Mouse (Mus musculus) adrenal gland, adult 2 months (tissue): ENCODE measurements around the gene Mbd3. TPM values are rescaled to one million over a fixed set of nuclear protein-coding genes. Genes with fewer than 3 reads are reported as not detected.

ENCODE experiments used
- microRNA-seq, 2 experiments: library from miRNA; unstranded; fragments of <30 nt; microRNA quantifications; one replicate each; pipeline ENCODE4 v1.2.0; 2021
- polyA plus RNA-seq: library from polyadenylated mRNA; depleted of rRNA; stranded (reverse); fragments of >200 nt; gene quantifications from 2 replicates; pipeline ENCODE4 v1.2.3, GENCODE M21; 2012; rRNA removed
- total RNA-seq, 2 experiments: library from RNA; stranded (reverse); gene quantifications; 2 replicates each; pipeline ENCODE4 v1.2.3; 2021

Mbd3 gene
- total and polyA plus RNA-seq, 3 experiments: 125 to 165 (median 146) TPM

Small RNA genes within 50 kb of the gene (microRNA-seq; reads per million reads assigned to microRNA genes)
- 0 reads per million in 2 experiments for gene Gm22721

Other genes starting within 250 kb of the Mbd3 start
- 10 to 100 TPM; 30.6 to 77.0 TPM for gene Cirbp, start 233.6 kb downstream of the Mbd3 start, total RNA-seq
- gene Cirbp, start 233.6 kb downstream of the Mbd3 start, polyA plus RNA-seq: 108 and 152 TPM in 2 replicates
- gene 1600002K03Rik, start 226.6 kb downstream of the Mbd3 start, total RNA-seq: 10 to 100 TPM; 14.0 to 21.7 TPM
- 25.9 and 34.5 TPM in 2 replicates for gene 1600002K03Rik, start 226.6 kb downstream of the Mbd3 start, polyA plus RNA-seq
- 1 to 10 TPM; 1.8 to 5.2 TPM for gene Efna2, start 220.1 kb downstream of the Mbd3 start, total RNA-seq
- gene Efna2, start 220.1 kb downstream of the Mbd3 start, polyA plus RNA-seq: 10.2 and 15.6 TPM in 2 replicates
- 10 to 100 TPM; 13.5 to 24.4 TPM for gene Mum1, start 173.1 kb downstream of the Mbd3 start, total RNA-seq
- gene Mum1, start 173.1 kb downstream of the Mbd3 start, polyA plus RNA-seq: 23.0 and 24.6 TPM in 2 replicates
- 100 to 1,000 TPM; 295 to 337 TPM for gene Ndufs7, start 150.4 kb downstream of the Mbd3 start, total RNA-seq
- 1,122 and 1,204 TPM in 2 replicates for gene Ndufs7, start 150.4 kb downstream of the Mbd3 start, polyA plus RNA-seq
- gene Gamt, start 138.5 kb downstream of the Mbd3 start, total RNA-seq: 100 to 1,000 TPM; 246 to 281 TPM
- 820 and 833 TPM in 2 replicates for gene Gamt, start 138.5 kb downstream of the Mbd3 start, polyA plus RNA-seq
- 100 to 1,000 TPM in 1 of 2 experiments, 10 to 100 TPM in 1; 72.1 to 101 TPM for gene Dazap1, start 138.1 kb downstream of the Mbd3 start, total RNA-seq
- 102 and 119 TPM in 2 replicates for gene Dazap1, start 138.1 kb downstream of the Mbd3 start, polyA plus RNA-seq
- gene Rps15, start 107.1 kb downstream of the Mbd3 start, total RNA-seq: 1,000 to 10,000 TPM; 1,320 to 1,332 TPM
- 1,020 and 1,031 TPM in 2 replicates for gene Rps15, start 107.1 kb downstream of the Mbd3 start, polyA plus RNA-seq
- 1 to 10 TPM in 1 of 2 experiments, under 1 TPM in 1; 0.72 to 3.0 TPM for gene Apc2, start 103.6 kb downstream of the Mbd3 start, total RNA-seq
- 2.5 and 4.0 TPM in 2 replicates for gene Apc2, start 103.6 kb downstream of the Mbd3 start, polyA plus RNA-seq
- 10 to 100 TPM; 21.6 to 32.5 TPM for gene 2310011J03Rik, start 79.0 kb downstream of the Mbd3 start, total RNA-seq
- 57.0 and 61.7 TPM in 2 replicates for gene 2310011J03Rik, start 79.0 kb downstream of the Mbd3 start, polyA plus RNA-seq
- gene Pcsk4, start 70.1 kb downstream of the Mbd3 start, total RNA-seq: 1 to 10 TPM; 1.8 to 3.4 TPM
- 15.9 and 19.6 TPM in 2 replicates for gene Pcsk4, start 70.1 kb downstream of the Mbd3 start, polyA plus RNA-seq
- 10 to 100 TPM; 11.1 to 15.6 TPM for gene Reep6, start 69.6 kb downstream of the Mbd3 start, total RNA-seq
- 11.3 and 15.7 TPM in 2 replicates for gene Reep6, start 69.6 kb downstream of the Mbd3 start, polyA plus RNA-seq
- gene Adamtsl5, start 51.1 kb downstream of the Mbd3 start, total RNA-seq: 10 to 100 TPM in 1 of 2 experiments, 1 to 10 TPM in 1; 8.0 to 10.3 TPM
- gene Adamtsl5, start 51.1 kb downstream of the Mbd3 start, polyA plus RNA-seq: 35.1 and 41.5 TPM in 2 replicates
- under 1 TPM; 0.14 to 0.45 TPM for gene Plk5, start 43.1 kb downstream of the Mbd3 start, total RNA-seq
- 1.5 and 2.6 TPM in 2 replicates for gene Plk5, start 43.1 kb downstream of the Mbd3 start, polyA plus RNA-seq
- 10 to 100 TPM; 19.2 to 19.5 TPM for gene Mex3d, start 11.9 kb downstream of the Mbd3 start, total RNA-seq
- gene Mex3d, start 11.9 kb downstream of the Mbd3 start, polyA plus RNA-seq: 60.7 and 61.5 TPM in 2 replicates
- gene Uqcr11, start 7.3 kb upstream of the Mbd3 start, total RNA-seq: 1,000 to 10,000 TPM in 1 of 2 experiments, 100 to 1,000 TPM in 1; 714 to 1,027 TPM
- gene Uqcr11, start 7.3 kb upstream of the Mbd3 start, polyA plus RNA-seq: 2,955 and 2,958 TPM in 2 replicates
- 10 to 100 TPM; 46.6 to 55.4 TPM for gene Tcf3, start 34.1 kb upstream of the Mbd3 start, total RNA-seq
- 148 and 152 TPM in 2 replicates for gene Tcf3, start 34.1 kb upstream of the Mbd3 start, polyA plus RNA-seq
- not detected for gene Onecut3, start 95.3 kb upstream of the Mbd3 start, total RNA-seq
- not detected in 2 replicates for gene Onecut3, start 95.3 kb upstream of the Mbd3 start, polyA plus RNA-seq
- gene Atp8b3, start 139.6 kb upstream of the Mbd3 start, total RNA-seq: 1 to 10 TPM in 1 of 2 experiments, under 1 TPM in 1; 0.52 to 1.1 TPM
- 0.16 and 0.21 TPM in 2 replicates for gene Atp8b3, start 139.6 kb upstream of the Mbd3 start, polyA plus RNA-seq
- 10 to 100 TPM; 37.1 to 41.8 TPM for gene Rexo1, start 162.0 kb upstream of the Mbd3 start, total RNA-seq
- gene Rexo1, start 162.0 kb upstream of the Mbd3 start, polyA plus RNA-seq: 88.8 and 105 TPM in 2 replicates
- 10 to 100 TPM in 1 of 2 experiments, 1 to 10 TPM in 1; 9.6 to 10.6 TPM for gene Klf16, start 177.8 kb upstream of the Mbd3 start, total RNA-seq
- gene Klf16, start 177.8 kb upstream of the Mbd3 start, polyA plus RNA-seq: 39.5 and 48.0 TPM in 2 replicates
- gene Abhd17a, start 190.8 kb upstream of the Mbd3 start, total RNA-seq: 100 to 1,000 TPM in 1 of 2 experiments, 10 to 100 TPM in 1; 86.5 to 104 TPM
- 613 and 625 TPM in 2 replicates for gene Abhd17a, start 190.8 kb upstream of the Mbd3 start, polyA plus RNA-seq
- 10 to 100 TPM; 55.9 to 68.7 TPM for gene Scamp4, start 203.3 kb upstream of the Mbd3 start, total RNA-seq
- 161 and 190 TPM in 2 replicates for gene Scamp4, start 203.3 kb upstream of the Mbd3 start, polyA plus RNA-seq
- gene Adat3, start 203.3 kb upstream of the Mbd3 start, total RNA-seq: 1 to 10 TPM; 2.0 to 4.0 TPM
- gene Adat3, start 203.3 kb upstream of the Mbd3 start, polyA plus RNA-seq: 31.5 and 33.0 TPM in 2 replicates
- gene Gm49322, start 206.5 kb upstream of the Mbd3 start, total RNA-seq: 1 to 10 TPM; 1.3 to 1.4 TPM
- 2.2 and 2.3 TPM in 2 replicates for gene Gm49322, start 206.5 kb upstream of the Mbd3 start, polyA plus RNA-seq
- 100 to 1,000 TPM; 110 to 133 TPM for gene Csnk1g2, start 223.3 kb upstream of the Mbd3 start, total RNA-seq
- gene Csnk1g2, start 223.3 kb upstream of the Mbd3 start, polyA plus RNA-seq: 241 and 255 TPM in 2 replicates